Mouse (Mus musculus) frontal cortex, postnatal 25 days (tissue): ENCODE data around the gene Olfr59.

Experiments
- DNase-seq, 2 experiments: peaks; one replicate each; pipeline ENCODE4 v3.0.0; 2022; ENCODE audit warnings: low spot score in 2 of 2

Olfr59 gene

GRCm38 (mm10) chr11:74283436-74283835, at the start of gene Olfr59:
Olfr59 (plus strand) TSS chr11:74283736.
- no peak for DNase-seq

GRCm38 (mm10) chr11:74241201-74241600, 42.3 kb upstream of the Olfr59 start:
- DNase-seq: no peak

- no peak for DNase-seq
These were observed 24.0 kb upstream of the Olfr59 start, which contains the start of gene Olfr406 for GRCm38 (mm10) chr11:74259508-74259907. Olfr406 (plus strand) TSS chr11:74259808.

- no peak for DNase-seq
These were observed 3.7 kb downstream of the Olfr59 start for GRCm38 (mm10) chr11:74287256-74287655.

GRCm38 (mm10) chr11:74326044-74326443, 42.5 kb downstream of the Olfr59 start:
- no peak for DNase-seq

GRCm38 (mm10) chr11:74328781-74329180, 45.2 kb downstream of the Olfr59 start:
- DNase-seq: no peak

- no peak for DNase-seq
These were observed 54.4 kb downstream of the Olfr59 start, which contains the start of gene Olfr410 for GRCm38 (mm10) chr11:74337931-74338330. Olfr410 (minus strand) TSS chr11:74338031.
